Mouse (Mus musculus): ENCODE results near the gene Gcnt2. TPM values are rescaled to one million over a fixed set of nuclear protein-coding genes. Genes with fewer than 3 reads are reported as not detected.

Gcnt2 gene
- 7.4 and 8.1 TPM in 2 replicates for polyA plus RNA-seq (2014; fragmentation: Nextera tagmentation; extraction: Ambion mirVana)

- peak within 1 kb of the TSS; percentile 31 for H3K4me2 ChIP-seq (replicated peaks)
- ATAC-seq (ENCODE audit: low FRiP score) (peak; percentile 43; the same call in 1 of the 2 replicates), DNase-seq (ENCODE audit: low spot score) (no peak)
- WGBS: 56% methylated on average over 22 of the region's 22 CpGs
- H3K4me1 ChIP-seq (replicated peaks; ENCODE audit: control insufficient read depth, insufficient read depth, low read length): no peaks in the 10 kb centered on the region
- no peak within 1 kb of the TSS for H3K27ac ChIP-seq
- H3K4me3 ChIP-seq (replicated peaks; ENCODE audit: low read length): peak within 1 kb of the TSS; percentile 15; the same call in 1 of the 2 replicates
- no peak within 1 kb of the TSS for H3K9ac ChIP-seq
- no peaks in the 10 kb centered on the region for H3K36me3 ChIP-seq (replicated peaks; ENCODE audit: control insufficient read depth, insufficient read depth)
- no peaks in the 10 kb centered on the region for H3K9me3 ChIP-seq (ENCODE audit: control insufficient read depth, low read length)
- H3K27me3 ChIP-seq (ENCODE audit: control insufficient read depth, insufficient read depth, low read length): no peaks in the 10 kb centered on the region
Measured at GRCm38 (mm10) chr13:40859652-40860399, at the start of gene Gcnt2. Gcnt2 (plus strand) TSS chr13:40859754.

- Histone ChIP-seq H3K9ac (no peak overlapping the region), H3K27me3 (ENCODE audit: control insufficient read depth, insufficient read depth, low read length) (no peaks in the 10 kb centered on the region), H3K4me1 (replicated peaks; ENCODE audit: control insufficient read depth, insufficient read depth, low read length) (no peaks in the 10 kb centered on the region), H3K9me3 (ENCODE audit: control insufficient read depth, low read length) (no peaks in the 10 kb centered on the region), H3K4me3 (replicated peaks; ENCODE audit: low read length) (no peak overlapping the region), H3K36me3 (replicated peaks; ENCODE audit: control insufficient read depth, insufficient read depth) (no peaks in the 10 kb centered on the region), H3K4me2 (replicated peaks) (no peak overlapping the region), H3K27ac (no peak overlapping the region)
- WGBS: 62% methylated on average over 1 of the region's 1 CpGs
- no peak for DNase-seq (ENCODE audit: low spot score)
- no peak for ATAC-seq (ENCODE audit: low FRiP score)
Measured at GRCm38 (mm10) chr13:40820617-40821016, 38.9 kb upstream of the Gcnt2 start.

DNA sequence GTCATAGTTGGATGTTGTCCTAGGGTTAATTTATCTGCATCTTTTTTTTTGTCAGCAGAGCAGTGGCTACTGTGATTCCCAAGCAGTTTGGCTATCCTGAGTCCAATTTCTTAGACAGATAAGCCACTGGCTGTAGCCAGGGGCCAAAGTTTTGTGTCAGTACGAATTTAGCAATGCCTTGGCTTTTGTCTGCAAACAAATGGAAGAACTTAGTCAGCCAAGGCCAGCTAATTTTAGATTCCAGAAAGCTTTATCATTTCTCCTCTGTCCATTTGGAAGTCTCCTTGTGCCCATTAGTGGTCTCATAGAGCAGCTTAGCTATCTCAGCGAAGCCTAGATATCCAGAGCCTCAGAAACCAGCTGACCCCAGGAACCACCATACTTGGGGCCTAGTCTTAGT is 37.6 kb upstream of the Gcnt2 start:
- DNase-seq (ENCODE audit: low spot score): no peak
- no peaks in the 10 kb centered on the region for H3K36me3 ChIP-seq (replicated peaks; ENCODE audit: control insufficient read depth, insufficient read depth)
- H3K9ac ChIP-seq: no peak overlapping the region
- 86% methylated on average over 2 of the region's 2 CpGs for WGBS
- no peak overlapping the region for H3K4me2 ChIP-seq (replicated peaks)
- no peak for ATAC-seq (ENCODE audit: low FRiP score)
- no peak overlapping the region for H3K4me3 ChIP-seq (replicated peaks; ENCODE audit: low read length)
- H3K27me3 ChIP-seq (ENCODE audit: control insufficient read depth, insufficient read depth, low read length): no peaks in the 10 kb centered on the region
- no peaks in the 10 kb centered on the region for H3K4me1 ChIP-seq (replicated peaks; ENCODE audit: control insufficient read depth, insufficient read depth, low read length)
- no peak overlapping the region for H3K27ac ChIP-seq
- H3K9me3 ChIP-seq (ENCODE audit: control insufficient read depth, low read length): no peaks in the 10 kb centered on the region

GRCm38 (mm10) chr13:40841146-40841787 is 18.3 kb upstream of the Gcnt2 start:
- Histone ChIP-seq H3K9me3 (ENCODE audit: control insufficient read depth, low read length) (no peaks in the 10 kb centered on the region), H3K27me3 (ENCODE audit: control insufficient read depth, insufficient read depth, low read length) (no peaks in the 10 kb centered on the region), H3K9ac (no peak overlapping the region), H3K4me3 (replicated peaks; ENCODE audit: low read length) (no peak overlapping the region), H3K36me3 (replicated peaks; ENCODE audit: control insufficient read depth, insufficient read depth) (no peaks in the 10 kb centered on the region), H3K4me2 (replicated peaks) (no peak overlapping the region), H3K27ac (no peak overlapping the region), H3K4me1 (replicated peaks; ENCODE audit: control insufficient read depth, insufficient read depth, low read length) (no peaks in the 10 kb centered on the region)
- DNase-seq (ENCODE audit: low spot score): no peak
- ATAC-seq (ENCODE audit: low FRiP score): no peak
- 82% methylated on average over 10 of the region's 10 CpGs for WGBS

- WGBS: 56% methylated on average over 1 of the region's 1 CpGs
- Histone ChIP-seq H3K36me3 (replicated peaks; ENCODE audit: control insufficient read depth, insufficient read depth) (no peaks in the 10 kb centered on the region), H3K9me3 (ENCODE audit: control insufficient read depth, low read length) (no peaks in the 10 kb centered on the region), H3K9ac (no peak overlapping the region), H3K27me3 (ENCODE audit: control insufficient read depth, insufficient read depth, low read length) (no peaks in the 10 kb centered on the region), H3K4me2 (replicated peaks) (no peak overlapping the region), H3K4me1 (replicated peaks; ENCODE audit: control insufficient read depth, insufficient read depth, low read length) (no peaks in the 10 kb centered on the region), H3K4me3 (replicated peaks; ENCODE audit: low read length) (no peak overlapping the region), H3K27ac (no peak overlapping the region)
- DNase-seq (ENCODE audit: low spot score) (no peak), ATAC-seq (ENCODE audit: low FRiP score) (no peak)
Measured at GRCm38 (mm10) chr13:40842141-40842540, 17.4 kb upstream of the Gcnt2 start.

DNA sequence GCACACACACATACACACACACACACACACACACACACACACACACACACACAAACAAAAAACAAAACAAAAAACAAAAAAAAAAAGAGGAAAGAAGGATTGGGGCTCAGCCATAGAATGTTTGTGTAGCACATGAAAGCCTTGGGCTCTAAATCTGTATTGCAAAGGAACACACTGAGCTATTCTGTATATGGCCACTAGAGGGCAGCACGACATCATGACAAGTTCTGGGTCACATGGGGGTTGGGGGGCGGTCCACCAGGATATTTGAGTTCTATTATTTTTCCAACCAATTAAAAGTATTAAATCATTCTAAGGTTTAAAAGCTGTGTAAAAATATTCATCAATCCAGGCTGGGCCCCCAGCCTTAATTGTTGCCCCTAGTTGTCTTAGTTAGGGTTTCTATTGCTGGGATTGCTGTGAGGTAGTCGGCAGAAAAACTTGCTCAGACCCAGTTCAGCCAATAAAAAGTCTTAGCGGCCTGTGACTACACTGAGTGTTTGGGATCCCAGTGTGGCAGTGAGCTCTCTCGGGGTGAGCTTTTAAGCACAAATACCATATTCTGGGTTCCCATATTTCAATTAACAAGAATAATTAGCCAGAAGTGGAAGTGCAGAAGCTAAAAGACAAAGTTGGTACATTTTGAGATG is 16.0 kb upstream of the Gcnt2 start:
- H3K4me2 ChIP-seq (replicated peaks): peak overlapping the region; percentile 26; the same call in 1 of the 2 replicates
- no peak overlapping the region for H3K4me3 ChIP-seq (replicated peaks; ENCODE audit: low read length)
- WGBS: 32% methylated on average over 5 of the region's 5 CpGs
- no peaks in the 10 kb centered on the region for H3K27me3 ChIP-seq (ENCODE audit: control insufficient read depth, insufficient read depth, low read length)
- no peaks in the 10 kb centered on the region for H3K9me3 ChIP-seq (ENCODE audit: control insufficient read depth, low read length)
- ATAC-seq (ENCODE audit: low FRiP score) (peak; percentile 79; the same call in 1 of the 2 replicates), DNase-seq (ENCODE audit: low spot score) (peak; percentile 89)
- no peak overlapping the region for H3K9ac ChIP-seq
- no peaks in the 10 kb centered on the region for H3K4me1 ChIP-seq (replicated peaks; ENCODE audit: control insufficient read depth, insufficient read depth, low read length)
- H3K27ac ChIP-seq: no peak overlapping the region
- H3K36me3 ChIP-seq (replicated peaks; ENCODE audit: control insufficient read depth, insufficient read depth): no peaks in the 10 kb centered on the region

DNA sequence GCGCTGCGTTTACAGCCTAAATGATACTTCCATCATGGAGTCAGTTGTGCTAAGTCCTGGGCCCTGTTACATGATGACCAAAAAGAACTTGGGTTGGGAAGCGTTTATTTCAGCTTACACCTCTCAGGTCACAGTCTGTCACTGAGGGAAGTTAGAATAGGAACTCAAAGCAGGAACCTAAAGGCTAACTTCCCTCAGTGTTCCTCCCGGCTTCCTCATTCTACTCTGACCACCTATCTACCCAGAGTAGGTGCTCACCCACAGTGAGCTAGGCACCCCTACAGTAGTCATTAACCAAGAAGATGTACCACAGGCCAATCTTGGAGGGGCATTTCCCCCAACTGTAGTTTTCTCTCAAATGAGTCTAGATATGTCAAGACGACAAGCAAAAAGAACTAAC is 15.4 kb upstream of the Gcnt2 start:
- Histone ChIP-seq H3K27ac (no peak overlapping the region), H3K4me1 (replicated peaks; ENCODE audit: control insufficient read depth, insufficient read depth, low read length) (no peaks in the 10 kb centered on the region), H3K4me2 (replicated peaks) (no peak overlapping the region), H3K4me3 (replicated peaks; ENCODE audit: low read length) (no peak overlapping the region), H3K27me3 (ENCODE audit: control insufficient read depth, insufficient read depth, low read length) (no peaks in the 10 kb centered on the region), H3K36me3 (replicated peaks; ENCODE audit: control insufficient read depth, insufficient read depth) (no peaks in the 10 kb centered on the region), H3K9ac (no peak overlapping the region), H3K9me3 (ENCODE audit: control insufficient read depth, low read length) (no peaks in the 10 kb centered on the region)
- 94% methylated on average over 5 of the region's 5 CpGs for WGBS
- DNase-seq (ENCODE audit: low spot score) (no peak), ATAC-seq (ENCODE audit: low FRiP score) (no peak)

GRCm38 (mm10) chr13:40845951-40846350 is 13.6 kb upstream of the Gcnt2 start:
- Histone ChIP-seq H3K4me1 (replicated peaks; ENCODE audit: control insufficient read depth, insufficient read depth, low read length) (no peaks in the 10 kb centered on the region), H3K27me3 (ENCODE audit: control insufficient read depth, insufficient read depth, low read length) (no peaks in the 10 kb centered on the region), H3K4me2 (replicated peaks) (no peak overlapping the region), H3K4me3 (replicated peaks; ENCODE audit: low read length) (no peak overlapping the region), H3K9ac (no peak overlapping the region), H3K36me3 (replicated peaks; ENCODE audit: control insufficient read depth, insufficient read depth) (no peaks in the 10 kb centered on the region), H3K27ac (no peak overlapping the region), H3K9me3 (ENCODE audit: control insufficient read depth, low read length) (no peaks in the 10 kb centered on the region)
- ATAC-seq (ENCODE audit: low FRiP score) (no peak), DNase-seq (ENCODE audit: low spot score) (no peak)
- 66% methylated on average over 6 of the region's 6 CpGs for WGBS

GRCm38 (mm10) chr13:40846375-40846774 is 13.2 kb upstream of the Gcnt2 start:
- WGBS: 69% methylated on average over 9 of the region's 9 CpGs
- Histone ChIP-seq H3K27ac (no peak overlapping the region), H3K9ac (no peak overlapping the region), H3K4me3 (replicated peaks; ENCODE audit: low read length) (no peak overlapping the region), H3K27me3 (ENCODE audit: control insufficient read depth, insufficient read depth, low read length) (no peaks in the 10 kb centered on the region), H3K9me3 (ENCODE audit: control insufficient read depth, low read length) (no peaks in the 10 kb centered on the region), H3K4me1 (replicated peaks; ENCODE audit: control insufficient read depth, insufficient read depth, low read length) (no peaks in the 10 kb centered on the region), H3K36me3 (replicated peaks; ENCODE audit: control insufficient read depth, insufficient read depth) (no peaks in the 10 kb centered on the region), H3K4me2 (replicated peaks) (no peak overlapping the region)
- no peak for ATAC-seq (ENCODE audit: low FRiP score)
- no peak for DNase-seq (ENCODE audit: low spot score)
